Mouse (Mus musculus) ovary, adult 2 months (tissue): ENCODE data around the gene Rplp1. TPM values are rescaled to one million over a fixed set of nuclear protein-coding genes. Genes with fewer than 3 reads are reported as not detected.

Experiments used
- polyA plus RNA-seq: library from polyadenylated mRNA; depleted of rRNA; stranded (reverse); fragments of >200 nt; gene quantifications from 2 replicates; pipeline ENCODE4 v1.2.3, GENCODE M21; 2012; rRNA removed

Gene Rplp1
- 10,326 and 16,335 TPM in 2 replicates for polyA plus RNA-seq

DNA sequence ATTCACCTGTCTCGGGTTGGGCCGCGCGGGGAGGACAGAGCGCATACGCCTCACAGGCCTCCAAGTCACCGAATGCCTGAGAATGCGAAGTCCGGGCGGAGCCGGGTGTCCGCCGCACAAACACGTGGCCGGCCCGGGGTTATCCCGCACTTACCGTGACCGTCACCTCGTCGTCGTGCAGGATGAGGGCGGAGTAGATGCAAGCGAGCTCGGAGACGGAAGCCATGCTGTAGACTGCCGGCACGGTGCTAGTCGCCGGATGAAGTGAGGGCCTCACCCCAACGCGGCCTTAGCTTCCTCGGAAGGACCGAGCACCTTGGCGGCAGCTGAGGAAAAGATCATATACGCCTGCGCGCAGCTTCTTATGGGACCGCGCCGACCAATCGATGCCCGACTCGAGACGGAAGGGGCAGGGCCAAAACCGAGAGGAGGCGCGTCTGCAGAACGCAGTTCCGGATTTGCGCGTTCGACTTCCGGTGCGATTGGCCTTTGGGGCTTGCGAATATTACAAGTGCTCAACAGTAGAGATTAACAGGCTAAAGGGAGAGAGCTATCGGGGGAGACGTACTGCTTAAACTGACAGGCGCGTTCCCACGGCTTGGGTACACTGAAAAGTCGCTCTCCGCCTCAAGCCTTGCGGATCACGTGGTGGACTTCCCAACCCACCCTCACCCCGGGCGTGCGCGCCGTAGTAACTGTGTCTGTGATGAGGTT, at the start of gene Rplp1:
Gene Rplp1, minus strand, starts transcription at position 340 of the 714 bp plus-strand sequence.

GRCm38 (mm10) chr9:61946623-61947401, 32.5 kb upstream of the Rplp1 start, which contains the start of gene Kif23:
Kif23 (minus strand) TSS chr9:61946774.

Other genes with a start within 250 kb of the Rplp1 start
- gene Kif23, start 32.2 kb upstream of the Rplp1 start, polyA plus RNA-seq: 1.4 and 2.9 TPM in 2 replicates
- gene Paqr5, start 112.3 kb upstream of the Rplp1 start, polyA plus RNA-seq: 10.5 and 10.7 TPM in 2 replicates
- gene Glce, start 208.1 kb upstream of the Rplp1 start, polyA plus RNA-seq: 2.8 and 4.2 TPM in 2 replicates